Mouse (Mus musculus) CH12F3 (cell line): Measurements from ENCODE around the gene Commd6.
"Not testable (repeated sequence)": the region's sequence is repeated elsewhere in the genome, so short reads cannot be mapped to it uniquely, and the experiment has no call there.

Experiments used
- in situ Hi-C: fragments of 300-500 bp; cut with MboI; formaldehyde crosslinking; loops from 2 replicates; pipeline ENCODE4 v1.14.3; 2020; ENCODE audit warnings: low sequenced_read_pairs

Commd6 gene

DNA sequence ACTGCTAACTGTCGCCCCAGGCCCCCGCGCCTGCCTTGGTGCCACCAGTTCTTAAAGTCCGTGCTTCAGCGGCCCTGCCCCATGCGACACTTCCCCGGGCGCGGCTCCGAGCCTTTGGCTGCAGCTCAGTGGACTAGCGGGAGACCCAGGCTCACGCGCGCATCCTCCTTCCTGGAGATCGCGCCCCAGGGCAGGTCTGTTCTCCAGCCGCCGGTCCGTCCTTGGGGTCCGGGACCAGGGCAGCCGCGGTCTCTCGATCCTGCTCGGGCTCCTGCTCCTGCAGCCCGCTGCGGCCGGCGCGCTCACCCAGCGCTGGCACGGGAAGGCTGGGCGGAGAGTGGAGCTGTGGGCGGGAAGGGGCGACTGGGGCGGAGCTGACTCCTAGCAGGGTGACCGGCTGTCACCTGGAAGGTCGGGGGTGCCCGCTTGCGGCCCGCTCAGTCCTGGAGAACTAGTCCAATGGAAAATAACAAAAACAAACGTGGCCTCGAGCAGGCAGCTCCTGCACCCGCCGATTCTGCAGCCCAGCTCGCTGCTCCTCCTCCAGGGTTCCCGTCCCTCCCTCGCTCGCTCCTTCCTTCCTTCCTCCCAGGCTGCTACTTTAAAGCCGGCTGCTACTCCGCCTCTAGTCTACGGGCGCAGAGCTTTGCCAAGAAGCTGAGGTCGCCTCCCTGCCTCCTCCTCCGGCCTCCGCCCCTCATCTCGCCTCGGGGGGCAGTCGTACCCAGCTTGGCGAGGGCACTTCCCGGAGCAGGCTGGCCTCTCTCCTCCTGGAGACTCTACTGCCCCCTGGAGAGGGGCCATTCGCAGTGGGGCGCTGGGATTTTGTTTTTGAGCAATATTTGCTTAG is 31.7 kb downstream of the Commd6 start, which contains the start of gene Tbc1d4:
Gene Tbc1d4, minus strand, starts transcription at position 673 of the 850 bp plus-strand sequence.
- in situ Hi-C loops = no loop called here

DNA sequence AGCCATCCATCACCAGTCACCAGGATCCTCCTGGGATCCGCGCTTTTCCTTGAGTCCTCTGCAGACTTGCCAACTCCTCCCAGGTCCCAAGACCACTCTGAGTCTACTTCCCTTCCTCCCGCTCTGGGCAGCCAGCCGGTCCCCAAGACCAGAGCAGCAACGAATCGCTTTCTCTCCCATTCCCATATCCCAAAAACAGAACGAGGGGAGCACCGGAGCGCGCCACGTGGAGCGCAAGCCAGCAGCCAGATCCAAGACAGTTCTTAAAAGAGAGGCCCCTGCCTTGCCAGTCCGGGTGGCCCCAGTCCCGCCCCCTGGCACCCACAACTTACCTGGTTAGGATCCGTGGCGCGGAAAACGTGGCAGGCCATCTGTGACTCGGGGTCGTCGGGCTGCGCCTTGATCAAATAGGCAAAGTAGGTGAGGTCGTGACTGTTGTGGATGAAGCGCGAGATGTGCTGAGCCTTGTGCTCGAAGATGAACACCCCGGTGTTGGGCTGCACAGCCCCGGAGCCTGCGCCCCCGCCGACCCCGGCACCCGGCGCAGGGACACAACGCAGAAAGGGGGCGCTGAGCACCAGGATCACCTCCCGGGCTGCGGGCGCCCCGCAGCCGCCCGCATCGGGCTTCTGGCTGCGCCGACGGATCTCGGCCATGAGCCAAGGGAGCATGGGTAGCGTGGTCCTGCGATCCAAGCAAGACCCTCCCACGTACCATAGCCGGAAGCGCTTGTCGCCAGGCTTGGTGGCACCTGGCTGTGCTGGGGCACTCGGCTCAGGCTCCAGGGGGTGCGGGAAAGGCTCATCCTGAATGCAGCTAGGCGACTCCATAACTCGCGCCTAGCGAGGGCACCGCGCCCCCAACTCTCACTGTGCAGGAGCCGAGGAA is 32.6 kb downstream of the Commd6 start:
- in situ Hi-C loops = no loop called here

DNA sequence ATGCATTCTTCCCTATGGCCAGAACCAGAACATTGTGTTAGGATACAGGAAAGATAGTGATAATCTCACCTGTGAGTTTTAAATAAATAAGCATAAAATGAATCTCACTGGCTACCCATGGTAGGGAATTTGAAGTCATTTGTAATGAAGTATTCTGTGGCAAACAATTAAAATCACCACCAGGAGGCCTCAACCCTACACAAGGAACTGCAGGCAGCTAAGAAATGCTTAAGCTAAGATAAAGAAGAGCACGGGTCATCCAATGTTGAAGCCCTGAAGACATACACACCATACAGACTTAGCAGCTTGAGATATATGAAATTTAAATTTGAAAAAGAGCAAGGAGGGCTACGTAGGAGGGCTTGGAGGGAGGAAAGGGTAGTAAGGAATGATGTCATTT is 34.6 kb downstream of the Commd6 start:
- in situ Hi-C loops = no loop called here

DNA sequence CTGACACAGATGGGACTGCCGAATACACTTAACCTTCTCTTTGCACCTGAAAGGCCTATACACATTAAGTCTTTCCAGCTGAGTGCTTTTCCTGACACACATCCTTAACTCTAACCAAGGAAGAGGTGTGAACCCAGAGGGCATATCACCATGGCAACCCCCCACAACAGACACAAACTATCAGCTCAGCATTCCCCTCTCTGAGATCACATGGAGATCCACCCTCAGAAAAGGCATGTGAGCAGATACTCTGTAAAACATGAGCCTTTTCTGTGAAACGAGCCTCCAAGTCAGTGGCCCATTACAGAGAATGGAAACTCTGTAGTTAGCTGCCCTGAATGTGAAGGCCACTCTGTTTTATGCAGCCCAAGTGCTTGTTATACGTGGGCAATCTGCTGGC is 37.6 kb downstream of the Commd6 start:
- in situ Hi-C loops = no loop called here

DNA sequence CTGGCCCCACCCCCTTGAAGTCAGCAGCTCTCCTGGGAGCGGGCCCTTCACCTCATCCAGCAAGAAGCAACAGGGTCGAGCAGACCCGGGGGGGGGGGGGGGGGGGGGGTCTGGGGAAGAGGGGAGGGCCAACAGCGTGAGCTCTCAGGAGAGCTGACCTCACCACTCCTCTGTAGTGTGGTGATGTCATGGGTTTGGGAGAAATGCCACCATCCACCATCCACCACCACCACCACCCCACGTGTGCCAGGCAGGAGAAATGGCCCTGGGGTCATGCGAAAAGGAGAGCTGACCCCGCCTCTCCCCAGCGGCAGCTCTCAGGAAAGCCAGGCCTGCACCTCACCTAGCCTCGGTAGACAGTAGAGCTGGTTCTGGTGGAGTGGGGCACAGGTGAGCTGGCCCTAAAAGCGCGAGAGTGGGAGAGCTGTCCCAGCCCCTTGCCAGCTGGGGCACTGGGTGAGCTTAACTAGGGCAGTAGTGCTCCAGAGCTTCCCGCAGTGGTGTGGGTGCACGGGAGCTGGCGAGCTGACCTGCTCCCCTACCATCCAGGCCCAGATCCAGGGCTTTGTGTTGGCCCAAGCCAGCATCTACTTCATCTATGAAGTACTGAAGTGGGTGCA is 43.3 kb downstream of the Commd6 start:
- in situ Hi-C loops = no loop called here

DNA sequence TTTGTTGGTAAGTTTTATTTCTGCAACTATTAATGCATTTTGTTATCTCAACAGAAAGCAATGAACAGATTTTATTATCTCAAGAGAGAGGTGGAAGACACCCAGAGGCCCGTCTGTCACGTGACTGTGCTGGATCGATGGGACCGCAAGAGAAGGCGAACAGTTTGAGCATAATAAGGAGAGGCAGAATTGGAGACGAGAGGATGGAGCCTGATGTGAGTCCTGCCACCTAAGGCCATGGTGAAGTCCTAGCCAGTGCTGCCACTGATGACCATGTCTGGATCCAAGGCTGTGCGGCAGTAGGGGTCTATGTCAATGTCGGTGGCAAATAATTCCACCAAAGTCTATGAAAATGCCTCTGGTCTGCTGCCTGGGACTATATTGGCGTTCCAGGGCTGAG is 43.8 kb downstream of the Commd6 start:
- in situ Hi-C loops = no loop called here

DNA sequence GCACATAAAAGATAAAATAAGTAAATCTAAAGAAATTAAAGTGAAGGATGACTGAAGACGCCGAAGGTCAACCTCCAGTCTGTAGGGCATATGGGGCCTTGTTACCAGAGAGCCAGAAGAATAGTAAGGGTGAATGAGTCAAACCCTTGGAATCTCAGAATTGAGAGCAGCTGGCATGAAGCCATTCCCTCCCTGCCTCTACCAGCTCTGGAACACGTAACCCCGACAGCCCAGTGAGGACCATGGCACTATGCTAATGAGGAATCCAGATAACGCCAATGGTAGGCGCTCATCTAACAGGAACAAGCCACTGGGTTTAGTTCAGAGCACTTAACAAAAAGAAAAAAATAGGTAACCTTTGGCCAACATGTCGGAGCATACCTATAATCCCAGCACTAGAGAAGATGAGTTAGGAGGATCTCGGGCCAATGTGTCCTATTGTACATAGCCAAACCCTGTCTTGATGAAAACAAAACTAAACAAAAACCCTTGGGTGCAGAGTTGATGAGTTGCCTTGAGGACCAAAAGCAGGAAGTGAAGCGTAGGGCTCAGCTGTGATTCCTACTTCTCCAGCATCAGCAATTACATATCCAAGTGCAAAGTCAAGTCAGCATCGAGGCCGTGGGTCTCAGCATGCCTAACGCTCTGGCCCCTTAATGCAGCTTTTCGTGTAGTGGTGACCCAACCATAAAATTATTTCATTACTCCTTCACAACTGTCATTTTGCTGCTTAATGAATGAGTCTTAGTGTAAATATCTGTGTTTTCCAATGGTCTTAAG is 45.0 kb downstream of the Commd6 start:
- in situ Hi-C loops = no loop called here

DNA sequence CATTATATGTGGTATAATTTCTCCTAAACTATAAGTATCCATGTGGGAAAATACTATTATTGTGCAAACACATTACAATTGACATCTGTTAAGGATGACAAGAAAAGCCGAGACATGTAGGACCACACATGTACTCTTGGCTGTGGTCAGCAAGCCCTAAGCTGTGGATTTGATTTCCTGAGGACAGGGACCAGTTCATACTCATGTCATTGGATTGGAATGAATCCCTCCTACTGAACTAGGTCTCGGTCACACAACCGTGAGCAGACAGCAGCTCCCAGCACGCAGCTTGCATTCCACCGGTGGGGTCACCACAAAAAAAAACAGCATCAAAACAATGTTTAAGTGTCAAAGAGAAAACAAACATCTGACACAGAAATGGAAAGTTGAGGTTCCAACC is 46.5 kb downstream of the Commd6 start:
- in situ Hi-C loops = no loop called here

DNA sequence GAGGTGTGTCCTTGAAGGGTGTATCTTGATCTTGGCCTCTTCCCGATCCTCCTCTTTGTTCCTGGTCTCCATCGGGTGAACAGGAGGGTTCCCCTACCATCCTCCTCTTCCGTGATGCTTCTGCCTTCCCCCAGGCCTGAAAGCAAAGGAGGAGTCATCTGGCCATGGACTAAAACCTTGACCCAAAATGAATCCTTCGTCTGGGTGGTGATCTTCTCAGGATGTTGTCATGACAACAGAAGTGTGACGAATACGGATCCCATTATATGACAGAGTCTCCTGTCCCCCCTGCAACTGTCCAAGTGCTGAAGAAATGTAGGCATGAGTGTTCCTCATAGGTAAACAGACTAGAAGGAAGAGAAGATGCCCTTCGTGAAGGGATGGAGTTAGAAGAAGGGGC is 47.1 kb downstream of the Commd6 start:
- in situ Hi-C loops = no loop called here

DNA sequence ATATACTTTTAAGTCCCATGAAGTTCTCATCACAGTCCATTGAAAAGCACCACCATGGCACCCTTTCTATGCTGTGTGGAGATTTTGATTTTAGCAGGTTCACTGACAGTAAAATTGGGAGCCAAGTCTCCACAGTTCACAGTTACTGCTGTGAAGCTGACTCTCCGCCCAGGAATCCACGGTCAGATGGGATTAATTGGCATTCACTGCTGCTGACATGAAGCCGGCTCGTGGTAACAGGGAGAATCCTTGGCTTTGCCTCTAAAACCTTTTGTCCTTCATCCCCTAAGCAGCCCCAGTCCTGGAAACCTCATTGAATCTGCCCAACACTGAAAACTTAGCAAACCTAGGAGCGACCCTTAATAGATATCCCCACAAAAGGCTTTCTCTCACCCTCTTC is 49.4 kb downstream of the Commd6 start:
- in situ Hi-C loops = no loop called here

DNA sequence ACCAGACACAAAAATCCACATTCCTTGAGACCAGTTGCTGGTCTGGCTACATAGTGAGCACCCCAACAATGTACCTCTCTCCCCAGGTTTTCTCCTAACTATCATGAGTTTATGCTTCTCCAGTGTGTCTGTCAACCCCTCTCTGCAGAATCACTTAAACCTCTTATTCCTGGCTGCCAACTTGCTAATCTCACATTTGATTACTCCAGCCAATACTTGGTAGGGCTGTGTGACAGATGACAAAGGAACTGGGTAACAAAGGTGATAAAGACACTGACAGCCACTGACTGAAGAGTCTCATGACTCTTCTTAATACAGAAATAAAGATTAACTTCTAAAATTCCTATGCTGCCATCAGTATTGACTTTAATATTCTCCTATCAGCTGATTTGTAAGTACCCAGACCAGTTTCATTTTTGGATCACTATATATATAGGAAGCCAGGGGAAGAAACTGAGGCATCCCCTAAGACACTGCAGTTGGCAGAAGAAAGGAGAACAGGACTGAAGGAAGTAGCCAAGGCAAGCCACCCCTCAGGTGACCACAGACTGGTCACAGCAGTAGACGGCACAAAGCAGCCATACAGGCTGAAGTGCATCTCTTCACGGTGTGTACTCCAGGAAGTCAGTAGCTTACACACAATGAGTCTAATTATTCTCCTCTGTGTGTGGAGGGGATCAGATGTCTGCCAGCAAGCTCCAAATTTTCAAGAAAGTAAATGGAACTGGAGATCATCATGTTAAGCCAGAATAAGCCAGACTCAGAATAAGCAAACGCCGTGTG is 52.1 kb downstream of the Commd6 start:
- in situ Hi-C loops = not testable (repeated sequence)

DNA sequence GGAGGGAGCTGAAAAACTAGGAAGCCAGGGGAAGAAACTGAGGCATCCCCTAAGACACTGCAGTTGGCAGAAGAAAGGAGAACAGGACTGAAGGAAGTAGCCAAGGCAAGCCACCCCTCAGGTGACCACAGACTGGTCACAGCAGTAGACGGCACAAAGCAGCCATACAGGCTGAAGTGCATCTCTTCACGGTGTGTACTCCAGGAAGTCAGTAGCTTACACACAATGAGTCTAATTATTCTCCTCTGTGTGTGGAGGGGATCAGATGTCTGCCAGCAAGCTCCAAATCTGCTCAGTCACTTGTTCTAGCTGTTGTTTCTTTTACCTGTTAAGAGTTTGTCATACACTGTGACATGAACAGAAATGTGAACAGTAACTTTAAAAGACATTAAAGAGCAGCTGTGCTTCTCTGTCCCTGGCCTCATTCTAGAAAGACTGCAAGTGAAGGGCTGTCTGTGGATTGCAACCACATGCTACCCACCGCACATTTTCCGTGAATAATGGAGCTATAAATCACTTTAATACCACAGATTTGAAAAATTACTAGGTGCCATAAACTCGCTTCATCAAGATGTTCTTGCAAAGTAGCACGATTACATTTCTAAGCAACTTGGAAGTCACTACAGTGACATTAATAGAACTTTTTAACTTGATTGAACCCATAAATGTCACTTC is 53.0 kb downstream of the Commd6 start:
- in situ Hi-C loops = not testable (repeated sequence)

DNA sequence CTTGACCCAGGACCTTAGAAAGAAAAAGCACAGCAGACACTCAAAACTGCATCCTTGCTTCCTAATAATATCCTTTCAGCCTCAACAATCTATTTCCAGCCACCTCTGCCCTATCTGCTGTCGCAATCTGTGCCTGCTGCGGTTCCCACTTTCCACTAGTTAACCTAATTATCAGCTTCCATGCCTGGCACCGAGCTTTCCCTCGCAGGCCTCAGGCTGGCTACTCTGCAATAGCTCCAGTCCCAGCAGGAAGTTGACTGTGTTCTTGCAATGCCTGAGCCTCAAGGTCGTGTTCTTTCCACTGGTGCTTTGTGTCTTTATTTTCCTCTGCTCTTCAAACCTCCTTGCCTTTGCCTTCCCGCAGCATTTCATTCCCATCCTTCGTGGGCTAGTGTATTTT is 54.4 kb downstream of the Commd6 start:
- in situ Hi-C loops = no loop called here
